Mouse (Mus musculus): Measurements from ENCODE around the gene Tmem131.

The Tmem131 gene

DNA sequence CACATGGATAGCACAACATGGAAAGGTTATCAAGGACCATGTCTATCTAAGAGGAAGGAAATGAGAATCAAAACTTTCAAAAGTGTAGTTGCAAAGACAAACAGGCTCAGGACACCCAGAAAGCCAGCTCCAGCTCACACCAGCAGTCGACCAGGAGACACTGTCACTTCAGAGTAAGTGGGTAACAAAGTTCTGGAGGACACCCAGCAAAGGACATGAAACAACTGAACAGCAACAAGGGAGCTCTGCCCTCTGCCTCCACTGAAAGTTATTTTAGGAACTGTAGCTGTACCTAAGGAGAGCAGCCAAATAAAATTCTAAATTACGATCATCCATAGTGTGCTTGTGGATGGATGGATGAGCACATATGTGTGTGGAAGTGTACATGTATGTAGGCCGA is 56.3 kb downstream of the Tmem131 start:
- DNase-seq (ENCODE audit: low spot score in 2 of 2), result no peak

DNA sequence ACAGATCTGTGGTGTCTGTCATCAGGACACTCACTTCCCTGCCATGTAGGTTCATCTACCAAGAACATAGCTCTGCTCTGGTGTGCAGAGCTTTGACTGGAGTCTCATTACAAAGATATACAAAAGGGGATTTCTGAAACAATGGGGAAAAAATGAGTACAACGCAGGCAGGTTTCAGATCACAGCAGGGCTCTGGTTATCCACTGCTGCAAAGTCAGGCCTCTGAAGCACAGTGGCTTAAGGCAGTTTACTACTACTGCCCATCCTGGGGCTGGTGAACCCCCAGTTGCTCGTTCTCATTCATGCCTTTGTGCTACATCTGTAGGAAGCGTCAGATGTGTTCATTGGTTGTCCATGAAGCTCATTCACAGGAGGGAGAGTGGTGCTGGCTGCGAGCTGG is 57.0 kb downstream of the Tmem131 start:
- no peak for DNase-seq (ENCODE audit: low spot score in 2 of 2)

GRCm38 (mm10) chr1:36884536-36884935 is 58.9 kb downstream of the Tmem131 start:
- DNase-seq (ENCODE audit: low spot score in 2 of 2), result no peak

- no peak for DNase-seq (ENCODE audit: low spot score in 2 of 2)
These were observed 59.7 kb downstream of the Tmem131 start for GRCm38 (mm10) chr1:36883805-36884204.

DNA sequence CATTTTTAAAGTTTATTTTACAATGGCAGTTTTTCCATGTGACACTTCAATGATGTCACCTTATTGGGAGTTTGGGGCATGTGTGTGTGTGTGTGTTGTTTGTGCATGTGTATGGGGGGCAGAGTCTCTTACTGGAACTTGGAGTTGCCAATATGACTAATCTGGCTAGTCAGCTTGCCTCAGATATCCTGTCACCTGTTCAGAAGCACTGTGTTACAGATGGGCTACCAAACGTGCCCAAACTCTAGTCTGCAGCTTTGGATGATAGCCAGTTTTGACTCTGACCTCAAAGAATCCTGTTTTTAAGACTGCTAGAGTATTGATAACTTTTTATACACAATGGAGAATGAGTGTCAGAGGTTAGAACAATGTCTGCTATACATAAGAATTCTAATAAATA is 64.3 kb downstream of the Tmem131 start:
- DNase-seq (ENCODE audit: low spot score in 2 of 2), result no peak

DNA sequence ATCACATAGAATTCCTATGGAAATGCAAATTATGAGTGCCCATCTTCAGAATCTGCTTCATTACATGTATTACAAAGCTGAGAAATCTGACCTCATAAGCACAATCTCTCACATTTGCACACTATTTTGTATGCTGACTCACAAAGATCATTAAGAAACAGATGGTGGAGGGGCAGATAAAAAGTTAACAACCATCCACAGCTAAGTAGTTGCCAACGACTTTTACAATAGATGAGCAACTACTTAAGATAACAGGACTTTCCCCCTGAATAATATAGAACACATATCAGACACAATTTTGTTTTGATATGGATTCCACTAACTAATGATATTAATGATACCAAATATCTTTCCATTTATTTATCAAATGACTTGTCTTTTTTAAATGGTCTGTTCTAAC is 66.3 kb downstream of the Tmem131 start:
- DNase-seq (ENCODE audit: low spot score in 2 of 2), result no peak

DNA sequence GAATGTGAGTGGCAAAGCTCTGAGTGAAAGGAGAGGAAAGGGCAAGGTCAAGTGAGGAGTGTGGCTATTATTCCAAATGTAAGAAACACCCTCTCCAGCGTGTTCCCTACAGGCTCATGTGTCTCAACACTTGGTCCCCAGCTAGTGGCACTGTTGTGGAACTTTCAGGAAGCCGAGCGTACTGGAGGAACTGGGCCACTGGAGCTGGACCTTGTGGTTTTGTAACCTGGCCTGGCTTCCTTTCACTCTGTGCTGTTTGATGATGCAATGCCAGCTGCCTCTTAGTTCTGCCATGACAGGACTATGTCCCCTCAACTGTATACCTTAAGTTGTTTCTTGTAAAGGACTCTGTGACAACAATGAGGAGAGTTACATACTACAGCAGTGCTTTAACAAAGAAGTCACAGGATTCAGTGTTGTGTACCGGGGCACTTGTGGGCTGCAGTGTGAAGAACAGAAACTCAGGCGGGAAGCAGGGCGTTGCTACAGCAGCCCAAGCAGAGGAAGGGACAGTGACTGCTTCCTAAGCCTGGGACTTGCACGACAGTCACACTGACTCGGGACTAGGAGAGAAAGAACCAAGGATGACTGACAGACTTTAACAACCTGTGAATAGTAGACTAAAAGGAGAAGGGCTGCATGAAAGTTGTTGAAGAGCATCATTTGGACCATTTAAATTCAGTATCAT is 68.4 kb downstream of the Tmem131 start:
- DNase-seq (ENCODE audit: low spot score in 2 of 2), result no peak

GRCm38 (mm10) chr1:36871238-36871637 is 72.2 kb downstream of the Tmem131 start:
- DNase-seq (ENCODE audit: low spot score in 2 of 2), result no peak

GRCm38 (mm10) chr1:36870518-36870917 is 72.9 kb downstream of the Tmem131 start:
- DNase-seq (ENCODE audit: low spot score in 2 of 2), result no peak

DNA sequence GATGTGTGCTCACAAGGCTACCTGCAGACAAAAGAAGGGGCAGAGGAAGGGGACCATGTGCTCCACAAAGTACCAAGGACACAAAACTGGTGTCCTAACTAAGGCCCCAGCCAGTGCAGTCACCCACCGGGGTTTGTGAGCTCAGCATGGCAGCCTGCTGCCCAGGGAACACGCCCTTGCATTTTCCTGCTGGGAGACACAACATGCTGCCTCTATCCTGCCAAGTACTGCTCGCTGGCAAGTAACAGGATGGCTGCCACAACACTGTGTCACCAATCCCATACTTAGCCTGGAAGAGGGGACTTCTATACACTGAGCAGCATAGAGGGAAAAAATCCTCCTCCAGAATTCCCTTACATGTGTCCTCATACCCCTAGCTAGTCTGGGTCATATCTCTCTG is 78.7 kb downstream of the Tmem131 start:
- DNase-seq (ENCODE audit: low spot score in 2 of 2), result no peak

GRCm38 (mm10) chr1:36861775-36862174 is 81.7 kb downstream of the Tmem131 start:
- no peak for DNase-seq (ENCODE audit: low spot score in 2 of 2)

DNA sequence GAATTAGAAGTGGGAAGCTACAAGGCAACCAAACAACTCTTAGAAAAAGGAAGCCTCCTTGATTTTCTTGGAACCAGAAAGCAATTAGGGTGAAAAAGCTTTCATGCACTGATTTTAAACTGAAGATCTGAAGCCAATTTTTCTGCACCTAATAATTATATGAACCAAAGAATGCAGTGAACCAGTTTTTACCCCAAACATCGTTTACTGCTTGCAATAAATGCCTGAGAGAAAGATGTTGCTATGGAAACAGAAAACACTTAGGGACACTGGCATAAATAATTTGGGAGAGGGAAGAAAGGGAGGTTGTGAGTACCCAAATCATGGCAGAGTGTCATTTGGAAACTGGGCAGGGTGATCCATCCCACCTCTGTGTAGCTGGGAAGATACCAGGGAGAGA is 82.6 kb downstream of the Tmem131 start:
- DNase-seq (ENCODE audit: low spot score in 2 of 2), result no peak

DNA sequence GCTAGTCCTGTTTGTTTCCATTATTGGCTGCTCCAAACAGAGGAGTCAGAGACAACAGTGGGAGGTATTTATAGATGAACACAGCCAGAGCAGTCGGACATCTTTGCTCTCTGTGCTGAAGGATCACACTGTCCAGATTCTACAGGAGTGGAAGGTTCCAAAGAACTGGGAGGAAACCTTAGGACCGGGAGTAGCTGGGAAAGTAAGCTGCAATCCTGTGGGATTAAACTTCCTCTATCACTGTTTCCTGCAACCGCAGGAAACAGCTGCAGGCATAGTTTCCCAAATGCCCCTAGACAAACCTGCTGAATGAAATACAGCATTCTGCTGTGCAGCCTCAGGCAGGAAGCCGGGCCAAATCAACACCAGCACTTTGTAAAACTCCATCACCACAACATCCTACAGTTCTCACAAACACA is 83.0 kb downstream of the Tmem131 start:
- no peak for DNase-seq (ENCODE audit: low spot score in 2 of 2)

GRCm38 (mm10) chr1:36857081-36857480 is 86.4 kb downstream of the Tmem131 start:
- no peak for DNase-seq (ENCODE audit: low spot score in 2 of 2)

DNA sequence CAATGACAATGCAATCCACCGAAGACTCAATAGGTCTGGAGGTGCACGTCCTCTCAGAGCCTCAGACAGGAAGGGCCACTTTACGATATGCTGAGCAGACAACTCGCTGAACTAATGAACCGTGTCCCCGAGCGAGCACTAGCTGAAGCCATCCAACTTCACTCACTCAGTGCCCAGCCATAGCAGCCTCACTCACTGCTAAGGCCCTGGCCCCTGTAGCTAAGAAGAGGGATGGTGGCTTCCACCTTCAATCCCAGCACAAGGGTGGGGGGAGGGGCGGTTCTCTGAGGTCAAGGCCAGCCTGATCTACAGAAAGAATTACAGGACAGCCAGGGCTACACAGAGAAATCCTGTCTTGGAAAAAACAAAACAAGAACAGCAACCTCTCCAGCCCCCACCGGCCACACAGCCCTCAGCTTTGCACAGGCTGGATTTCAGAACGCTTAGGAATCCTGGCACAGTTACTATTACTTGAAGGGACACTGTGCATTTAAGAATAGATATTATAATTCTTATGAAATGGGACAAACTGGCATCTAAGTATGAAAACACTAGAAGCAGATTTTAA is 89.2 kb downstream of the Tmem131 start:
- DNase-seq (ENCODE audit: low spot score in 2 of 2), result no peak

GRCm38 (mm10) chr1:36852085-36852484 is 91.4 kb downstream of the Tmem131 start:
- no peak for DNase-seq (ENCODE audit: low spot score in 2 of 2)

DNA sequence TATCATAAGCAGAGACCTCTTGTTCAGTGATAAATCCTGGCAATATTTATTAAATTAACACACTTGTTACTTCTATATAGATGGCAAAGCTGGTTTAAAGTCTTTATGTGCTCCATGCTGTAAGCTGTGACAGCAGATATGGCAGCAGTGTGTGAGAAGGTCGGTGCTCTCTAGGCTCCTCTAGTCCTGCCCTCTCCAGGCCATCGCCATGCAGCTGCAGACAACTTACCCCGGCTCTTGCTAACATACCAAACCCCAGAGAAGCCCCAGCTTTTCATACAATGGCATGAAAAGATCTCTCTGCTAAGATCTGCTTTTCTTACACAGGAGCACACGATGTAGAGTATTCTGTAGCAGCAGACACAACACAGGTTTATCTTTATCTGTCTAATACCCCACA is 92.1 kb downstream of the Tmem131 start:
- DNase-seq (ENCODE audit: low spot score in 2 of 2), result no peak

- no peak for DNase-seq (ENCODE audit: low spot score in 2 of 2)
These were observed 95.4 kb downstream of the Tmem131 start for GRCm38 (mm10) chr1:36848036-36848435.

- DNase-seq (ENCODE audit: low spot score in 2 of 2), result no peak
These were observed 96.2 kb downstream of the Tmem131 start for GRCm38 (mm10) chr1:36847276-36847675.

DNA sequence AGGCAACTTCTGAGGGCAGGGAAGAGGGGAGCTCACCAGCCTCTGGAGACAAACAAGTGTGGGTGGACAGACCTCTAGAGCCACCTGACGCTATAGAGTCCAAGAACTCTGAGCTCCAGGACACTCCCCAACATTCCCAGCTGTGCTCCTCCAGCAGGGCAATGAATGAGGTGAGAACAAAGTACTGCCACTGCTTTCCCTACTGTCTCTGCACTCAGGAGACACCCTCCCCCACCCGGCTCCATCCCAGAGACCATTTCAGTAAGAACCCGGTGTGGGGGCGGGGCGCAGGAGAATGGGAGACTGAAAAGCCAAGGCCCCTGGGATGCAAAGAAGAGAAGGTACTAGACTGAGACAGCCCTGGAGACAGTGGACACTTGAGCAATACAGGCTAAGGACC is 98.4 kb downstream of the Tmem131 start:
- DNase-seq (ENCODE audit: low spot score in 2 of 2), result no peak

DNA sequence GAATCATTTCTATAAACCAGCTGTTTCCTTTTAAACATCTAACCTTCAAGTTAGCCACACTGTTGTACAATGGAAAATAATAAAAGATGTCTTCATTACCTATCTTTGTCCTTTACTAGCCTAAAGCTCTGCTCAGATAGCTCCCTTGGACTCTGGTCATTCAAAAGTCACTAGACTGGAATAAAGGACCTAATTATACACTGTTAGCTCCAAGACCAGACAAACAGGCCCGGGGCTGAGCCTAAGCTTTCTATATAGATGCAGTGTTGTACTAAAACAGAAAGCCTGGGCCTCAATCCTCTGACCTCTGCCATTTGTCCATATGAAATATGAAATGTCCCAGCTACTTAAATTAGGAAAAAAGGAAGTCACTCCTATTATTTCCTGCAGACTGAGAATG is 101.7 kb downstream of the Tmem131 start:
- no peak for DNase-seq (ENCODE audit: low spot score in 2 of 2)

GRCm38 (mm10) chr1:36840959-36841358 is 102.5 kb downstream of the Tmem131 start:
- DNase-seq (ENCODE audit: low spot score in 2 of 2), result no peak

DNA sequence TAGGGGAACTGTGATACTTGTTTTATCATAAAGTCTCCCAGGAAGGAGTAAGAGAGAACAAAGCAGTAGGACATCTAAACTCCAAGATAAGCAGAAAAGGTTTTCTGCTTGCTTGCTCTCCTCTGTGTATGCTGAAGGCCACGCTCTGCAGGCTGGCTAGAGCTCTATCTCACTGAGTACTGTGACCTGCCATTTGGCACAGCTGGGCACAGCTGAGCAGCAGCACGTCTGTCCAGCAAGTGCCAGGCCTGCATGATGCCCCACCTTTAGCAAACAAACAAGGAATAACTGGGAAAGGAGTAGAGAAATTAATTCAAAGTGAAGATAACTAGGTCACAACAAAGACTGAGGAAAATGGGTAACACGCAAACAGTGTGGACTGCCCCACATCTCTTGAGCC is 103.6 kb downstream of the Tmem131 start:
- DNase-seq (ENCODE audit: low spot score in 2 of 2), result no peak
